Mouse (Mus musculus) midbrain, embryonic 16.5 days (tissue): ENCODE data around the gene Polk. TPM values are rescaled to one million over a fixed set of nuclear protein-coding genes. Genes with fewer than 3 reads are reported as not detected.

ENCODE experiments used
- ATAC-seq: fragments of 200-750 bp; cut with Nextera tagmentation; 2 replicates; pipeline ENCODE4 v1.8.0; 2017; ENCODE audit warnings: moderate TSS enrichment
- H3K27ac ChIP-seq: fragments of 300-500 bp; sonication (generic); 2 replicates; pipeline ENCODE4 v1.5.1; 2014; ENCODE audit warnings: mild to moderate bottlenecking, low read length, mixed read lengths
- H3K27me3 ChIP-seq: fragments of 300-500 bp; sonication (generic); 2 replicates; pipeline ENCODE4 v1.6.1; 2014; ENCODE audit warnings: low read depth, low read length, mixed read lengths; ENCODE audit not compliant: control insufficient read depth, insufficient read depth
- H3K36me3 ChIP-seq: fragments of 300-500 bp; sonication (generic); 2 replicates; pipeline ENCODE4 v1.6.1; 2014; ENCODE audit warnings: mild to moderate bottlenecking, low read length, moderate library complexity, mixed read lengths; ENCODE audit not compliant: control insufficient read depth, insufficient read depth
- H3K4me1 ChIP-seq: fragments of 300-500 bp; sonication (generic); 2 replicates; pipeline ENCODE4 v1.6.1; 2014; ENCODE audit warnings: mild to moderate bottlenecking, low read length, mixed read lengths; ENCODE audit not compliant: control insufficient read depth, insufficient read depth
- H3K4me2 ChIP-seq: fragments of 300-500 bp; sonication (generic); 2 replicates; pipeline ENCODE4 v1.6.1; 2014; ENCODE audit warnings: mild to moderate bottlenecking, low read length, mixed read lengths
- H3K4me3 ChIP-seq: fragments of 300-500 bp; sonication (generic); 2 replicates; pipeline ENCODE4 v1.5.1; 2014; ENCODE audit warnings: low read depth, mild to moderate bottlenecking, low read length, moderate library complexity, mixed read lengths
- H3K9ac ChIP-seq: fragments of 300-500 bp; sonication (generic); 2 replicates; pipeline ENCODE4 v1.6.1; 2014; ENCODE audit warnings: low read depth, low read length, mixed read lengths
- H3K9me3 ChIP-seq: fragments of 300-500 bp; sonication (generic); replicated peaks from 2 replicates; pipeline ENCODE4 v1.6.1; 2014; ENCODE audit warnings: mild to moderate bottlenecking, low read length, mixed read lengths; ENCODE audit not compliant: control insufficient read depth, poor library complexity, severe bottlenecking
- WGBS: fragments of 180-500 bp; shearing (Covaris S2); extraction: QIAGEN DNeasy Blood & Tissue Kit; methylation state at CpG from one replicate; pipeline ENCODE4 v1.1.7; 2014; 5-methylcytosine and 5-hydroxymethylcytosine counted together
- polyA plus RNA-seq: library from polyadenylated mRNA; unstranded; fragments of >200 nt; fragmentation: Nextera tagmentation; extraction: Ambion mirVana; gene quantifications from 2 replicates; pipeline ENCODE4 v1.2.1, GENCODE M21; 2015

Polk gene
- polyA plus RNA-seq, 1 experiment from 2014 or later: 7.7 TPM

- Histone ChIP-seq H3K4me3 (no peak overlapping the region), H3K4me1 (no peaks in the 10 kb centered on the region), H3K27me3 (no peaks in the 10 kb centered on the region), H3K27ac (no peak overlapping the region), H3K36me3 (no peaks in the 10 kb centered on the region), H3K9ac (no peak overlapping the region), H3K4me2 (no peak overlapping the region), H3K9me3 (no peaks in the 10 kb centered on the region)
- no peak for ATAC-seq
- WGBS: 92% methylated on average over 7 of the region's 7 CpGs
Measured at GRCm38 (mm10) chr13:96450869-96451268, 91.5 kb downstream of the Polk start.

DNA sequence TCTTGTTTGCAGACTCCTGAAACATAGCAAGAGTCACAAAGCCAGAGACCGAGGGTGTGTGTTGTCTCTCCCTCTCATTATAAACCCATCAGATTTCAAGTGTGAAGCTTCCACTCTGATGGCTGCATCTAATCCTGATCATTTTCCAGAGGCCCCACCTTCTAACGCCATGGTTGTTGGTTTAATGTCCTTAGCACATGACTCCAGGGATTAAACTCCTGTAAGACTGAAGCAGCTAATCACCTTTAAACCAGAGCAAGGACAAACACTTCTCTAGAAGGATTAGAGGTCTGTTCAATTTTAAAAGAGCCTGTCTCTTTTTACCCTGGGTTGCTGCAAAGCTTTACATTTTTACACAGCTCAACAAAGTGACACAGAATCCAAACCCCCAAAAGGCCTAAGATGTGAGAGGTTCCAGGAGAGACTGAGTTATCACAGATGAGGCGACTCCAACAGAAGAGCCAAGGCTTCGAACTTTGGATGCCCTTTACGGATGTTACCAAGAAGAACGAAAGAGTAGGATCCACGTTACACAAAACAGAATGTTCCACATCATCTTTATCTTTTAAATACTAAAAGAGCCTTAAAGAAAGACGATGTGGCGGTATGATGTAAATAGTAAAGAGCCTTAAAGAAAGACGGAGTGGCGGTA is 92.0 kb downstream of the Polk start:
- H3K9me3 ChIP-seq: no peaks in the 10 kb centered on the region
- no peak overlapping the region for H3K27ac ChIP-seq
- no peak for ATAC-seq
- H3K27me3 ChIP-seq: no peaks in the 10 kb centered on the region
- no peak overlapping the region for H3K9ac ChIP-seq
- H3K4me3 ChIP-seq: no peak overlapping the region
- H3K36me3 ChIP-seq: no peaks in the 10 kb centered on the region
- H3K4me2 ChIP-seq: no peak overlapping the region
- H3K4me1 ChIP-seq: no peaks in the 10 kb centered on the region
- WGBS: 79% methylated on average over 11 of the region's 11 CpGs

DNA sequence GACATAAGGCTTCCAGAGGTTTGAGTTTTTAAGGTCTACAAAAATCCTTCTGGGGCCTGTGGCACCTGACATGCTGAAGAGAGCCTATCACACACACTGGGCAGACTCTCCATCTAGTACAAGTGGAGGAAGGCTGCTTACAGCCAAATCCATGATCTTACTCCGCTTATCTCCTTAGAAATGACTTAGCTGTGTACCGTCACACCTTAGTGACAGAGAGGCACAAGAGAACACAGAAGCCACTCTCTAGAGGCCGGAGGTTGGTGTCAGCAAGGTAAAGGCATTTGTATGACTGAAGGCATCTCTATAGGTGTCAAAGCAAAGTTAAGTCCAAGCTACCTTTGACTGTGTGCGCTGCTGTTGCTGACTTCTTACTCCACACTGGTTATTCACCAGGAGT is 101.9 kb downstream of the Polk start:
- H3K9ac ChIP-seq: no peak overlapping the region
- H3K4me2 ChIP-seq: no peak overlapping the region
- no peak overlapping the region for H3K4me3 ChIP-seq
- H3K9me3 ChIP-seq: no peaks in the 10 kb centered on the region
- 94% methylated on average over 4 of the region's 4 CpGs for WGBS
- H3K27me3 ChIP-seq: no peaks in the 10 kb centered on the region
- no peak overlapping the region for H3K27ac ChIP-seq
- H3K36me3 ChIP-seq: no peaks in the 10 kb centered on the region
- no peak for ATAC-seq
- 0 out of 2 replicates have a peak, but pooled peaks cover 4% of the 10 kb centered on the region for H3K4me1 ChIP-seq

DNA sequence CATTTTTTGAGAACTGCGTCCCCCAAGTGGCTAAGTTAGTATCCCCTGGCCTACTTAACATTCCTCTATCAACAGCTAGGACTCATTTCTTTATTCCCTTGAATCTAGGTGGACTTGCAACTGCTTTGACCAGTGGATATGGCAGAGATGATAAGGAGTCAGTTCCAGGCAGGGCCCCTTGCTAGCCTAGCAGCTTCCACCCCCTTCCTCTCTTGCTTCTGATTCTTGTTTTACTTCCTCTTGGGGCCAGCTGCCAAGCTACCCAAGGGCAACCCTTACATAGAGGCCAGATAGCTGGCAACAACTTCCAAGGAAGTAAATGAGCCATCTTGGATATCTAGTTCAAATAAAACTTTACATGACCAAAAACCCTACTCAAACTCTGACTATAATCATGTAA is 105.5 kb downstream of the Polk start:
- H3K9ac ChIP-seq: no peak overlapping the region
- no peak for ATAC-seq
- H3K36me3 ChIP-seq: no peaks in the 10 kb centered on the region
- H3K9me3 ChIP-seq: no peaks in the 10 kb centered on the region
- no peak overlapping the region for H3K4me2 ChIP-seq
- WGBS: 97% methylated on average over 1 of the region's 1 CpGs
- H3K27ac ChIP-seq: no peak overlapping the region
- H3K4me1 ChIP-seq: 0 out of 2 replicates have a peak, but pooled peaks cover 4% of the 10 kb centered on the region
- no peak overlapping the region for H3K4me3 ChIP-seq
- no peaks in the 10 kb centered on the region for H3K27me3 ChIP-seq

- H3K4me2 ChIP-seq: no peak overlapping the region
- H3K9ac ChIP-seq: no peak overlapping the region
- 0 out of 2 replicates have a peak, but pooled peaks cover 4% of the 10 kb centered on the region for H3K4me1 ChIP-seq
- WGBS: 39% methylated on average over 11 of the region's 13 CpGs
- no peak overlapping the region for H3K27ac ChIP-seq
- H3K36me3 ChIP-seq: no peaks in the 10 kb centered on the region
- H3K4me3 ChIP-seq: no peak overlapping the region
- ATAC-seq: no peak
- H3K9me3 ChIP-seq: no peaks in the 10 kb centered on the region
- no peaks in the 10 kb centered on the region for H3K27me3 ChIP-seq
Measured at GRCm38 (mm10) chr13:96435793-96436192, 106.6 kb downstream of the Polk start.

DNA sequence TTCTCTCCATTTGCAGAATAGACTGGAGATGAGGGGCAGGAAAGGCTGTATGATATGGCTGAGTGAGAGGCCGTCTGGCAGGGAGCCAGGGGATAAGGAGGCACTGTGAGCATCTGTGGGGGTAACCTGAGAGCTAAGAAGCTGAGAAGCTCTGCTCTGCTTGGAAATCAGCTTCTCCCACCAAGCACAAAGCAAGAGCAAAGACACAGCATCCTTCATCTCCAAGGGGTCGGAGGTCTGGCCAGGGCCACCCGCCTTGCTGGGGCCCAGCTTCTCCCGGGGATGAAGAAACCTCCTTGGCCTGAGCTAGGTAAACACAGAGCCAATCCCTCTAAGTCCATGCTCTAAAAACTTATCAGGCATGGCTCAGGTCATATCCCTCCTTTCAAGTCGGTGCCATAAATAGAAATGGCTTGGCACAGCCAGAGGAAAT is 107.5 kb downstream of the Polk start:
- H3K4me2 ChIP-seq: no peak overlapping the region
- no peaks in the 10 kb centered on the region for H3K27me3 ChIP-seq
- H3K9ac ChIP-seq: no peak overlapping the region
- no peak overlapping the region for H3K27ac ChIP-seq
- ATAC-seq: no peak
- H3K36me3 ChIP-seq: no peaks in the 10 kb centered on the region
- no peaks in the 10 kb centered on the region for H3K9me3 ChIP-seq
- 69% methylated on average over 5 of the region's 5 CpGs for WGBS
- no peak overlapping the region for H3K4me3 ChIP-seq
- H3K4me1 ChIP-seq: 0 out of 2 replicates have a peak, but pooled peaks cover 4% of the 10 kb centered on the region

DNA sequence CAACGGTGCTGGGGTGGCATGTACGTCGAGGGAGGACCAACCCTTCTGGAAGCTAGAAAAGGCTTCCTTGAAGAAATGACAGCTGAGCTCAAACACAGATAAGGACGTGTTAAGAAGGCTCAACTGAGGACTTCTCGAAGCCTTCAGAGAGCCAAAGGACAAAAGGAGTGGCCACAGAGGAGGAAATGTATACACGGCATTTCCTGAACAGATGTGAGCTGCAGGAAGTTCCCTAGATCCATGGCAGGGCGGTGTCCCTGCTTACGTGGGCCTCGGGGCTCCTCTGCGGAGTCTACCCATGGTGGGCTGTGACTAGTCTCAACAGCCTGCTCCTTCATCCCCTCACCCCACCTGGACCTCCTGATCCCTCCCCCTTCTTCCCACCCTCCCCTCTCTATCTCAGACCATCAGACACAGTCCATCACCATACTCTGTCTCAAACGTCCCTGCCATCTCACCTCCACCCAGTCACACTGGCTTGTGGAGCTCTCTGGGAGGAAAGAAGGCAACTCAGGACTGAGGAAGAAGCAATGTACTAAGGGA is 108.7 kb downstream of the Polk start:
- ATAC-seq: no peak
- 81% methylated on average over 11 of the region's 11 CpGs for WGBS
- H3K36me3 ChIP-seq: no peaks in the 10 kb centered on the region
- no peaks in the 10 kb centered on the region for H3K9me3 ChIP-seq
- H3K4me2 ChIP-seq: no peak overlapping the region
- no peaks in the 10 kb centered on the region for H3K27me3 ChIP-seq
- 0 out of 2 replicates have a peak, but pooled peaks cover 4% of the 10 kb centered on the region for H3K4me1 ChIP-seq
- no peak overlapping the region for H3K27ac ChIP-seq
- no peak overlapping the region for H3K4me3 ChIP-seq
- no peak overlapping the region for H3K9ac ChIP-seq

GRCm38 (mm10) chr13:96433041-96433440 is 109.3 kb downstream of the Polk start:
- no peak overlapping the region for H3K9ac ChIP-seq
- H3K9me3 ChIP-seq: no peaks in the 10 kb centered on the region
- H3K36me3 ChIP-seq: no peaks in the 10 kb centered on the region
- no peak overlapping the region for H3K4me3 ChIP-seq
- 94% methylated on average over 6 of the region's 6 CpGs for WGBS
- 0 out of 2 replicates have a peak, but pooled peaks cover 4% of the 10 kb centered on the region for H3K4me1 ChIP-seq
- no peak for ATAC-seq
- no peaks in the 10 kb centered on the region for H3K27me3 ChIP-seq
- no peak overlapping the region for H3K4me2 ChIP-seq
- no peak overlapping the region for H3K27ac ChIP-seq

DNA sequence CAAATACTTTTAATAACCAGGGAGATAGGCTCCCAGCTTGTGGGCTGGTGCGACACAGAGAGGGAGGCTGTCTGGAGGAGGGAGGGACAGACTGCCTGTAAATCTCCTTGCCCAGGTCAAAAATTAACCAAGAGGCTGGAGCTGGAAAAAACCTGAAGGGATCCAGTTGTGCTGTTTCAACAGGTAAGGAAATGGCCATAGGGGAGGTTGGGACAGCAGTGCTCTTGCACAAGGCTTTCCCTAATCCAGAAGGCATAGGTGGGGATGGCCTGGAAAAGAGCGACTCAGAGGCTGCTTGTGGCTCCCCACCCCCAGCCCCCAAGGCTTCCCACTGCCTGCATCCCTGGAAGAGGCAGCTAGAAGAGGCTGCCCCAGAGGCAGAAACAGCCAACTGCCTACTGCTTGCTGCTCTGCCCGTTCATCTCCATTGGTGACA is 110.0 kb downstream of the Polk start:
- H3K4me3 ChIP-seq: no peak overlapping the region
- no peaks in the 10 kb centered on the region for H3K9me3 ChIP-seq
- no peak overlapping the region for H3K27ac ChIP-seq
- H3K27me3 ChIP-seq: no peaks in the 10 kb centered on the region
- no peak overlapping the region for H3K4me2 ChIP-seq
- no peaks in the 10 kb centered on the region for H3K36me3 ChIP-seq
- ATAC-seq: no peak
- H3K9ac ChIP-seq: no peak overlapping the region
- WGBS: 54% methylated on average over 2 of the region's 3 CpGs
- H3K4me1 ChIP-seq: 0 out of 2 replicates have a peak, but pooled peaks cover 4% of the 10 kb centered on the region
